Mouse (Mus musculus) heart, embryonic 10.5 days (tissue): ENCODE measurements around the gene Ccl3. TPM values are rescaled to one million over a fixed set of nuclear protein-coding genes. Genes with fewer than 3 reads are reported as not detected.

Source experiments
- DNase-seq: peaks from one replicate; pipeline ENCODE4 v3.0.0-alpha.2; 2017; ENCODE audit warnings: low spot score
- H3K27ac ChIP-seq: fragments of 300-500 bp; sonication (generic); 2 replicates; pipeline ENCODE4 v1.5.1; 2016; ENCODE audit warnings: mild to moderate bottlenecking
- H3K27me3 ChIP-seq: fragments of 300-500 bp; sonication (generic); 2 replicates; pipeline ENCODE4 v1.6.1; 2016; ENCODE audit warnings: mild to moderate bottlenecking; ENCODE audit not compliant: poor library complexity, insufficient read depth, severe bottlenecking
- H3K36me3 ChIP-seq: fragments of 300-500 bp; sonication (generic); 2 replicates; pipeline ENCODE4 v1.6.1; 2016; ENCODE audit warnings: mild to moderate bottlenecking, moderate library complexity
- H3K4me1 ChIP-seq: fragments of 300-500 bp; sonication (generic); 2 replicates; pipeline ENCODE4 v1.6.1; 2016; ENCODE audit warnings: mild to moderate bottlenecking
- H3K4me3 ChIP-seq: fragments of 300-500 bp; sonication (generic); 2 replicates; pipeline ENCODE4 v1.5.1; 2016; ENCODE audit warnings: mild to moderate bottlenecking, moderate library complexity
- H3K9me3 ChIP-seq: fragments of 300-500 bp; sonication (generic); 2 replicates; pipeline ENCODE4 v1.6.1; 2016; ENCODE audit warnings: mild to moderate bottlenecking, moderate library complexity
- WGBS: fragments of 180-500 bp; shearing (Covaris S2); methylation state at CpG from one replicate; pipeline ENCODE4 v1.1.7; 2016; 5-methylcytosine and 5-hydroxymethylcytosine counted together
- polyA plus RNA-seq: library from polyadenylated mRNA; unstranded; fragments of >200 nt; fragmentation: Nextera tagmentation; extraction: Ambion mirVana; gene quantifications from 2 replicates; pipeline ENCODE4 v1.2.1, GENCODE M21; 2016

Gene Ccl3
- polyA plus RNA-seq, 1 experiment from 2014 or later: 0.53 TPM

DNA sequence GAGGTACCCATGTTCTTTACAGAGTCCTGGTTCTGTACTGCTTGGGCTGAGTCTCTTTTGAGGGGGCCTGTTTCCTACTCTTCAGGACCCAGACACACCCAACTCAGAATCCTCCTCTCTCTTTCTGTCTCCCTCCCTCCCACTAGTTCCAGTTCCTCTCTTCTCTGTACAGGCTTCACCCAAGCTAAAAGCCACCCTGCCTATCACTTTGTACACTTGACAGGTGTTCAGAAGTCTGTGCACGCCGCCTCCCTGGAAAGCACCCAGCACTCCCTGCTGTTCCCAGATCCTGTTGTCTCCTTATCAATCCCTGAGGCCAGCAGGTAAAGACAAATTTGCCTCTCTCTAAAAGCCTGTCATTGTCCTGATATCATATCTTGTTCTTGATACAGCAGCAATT, 38.3 kb downstream of the Ccl3 start:
- no peaks in the 10 kb centered on the region for H3K27me3 ChIP-seq
- no peaks in the 10 kb centered on the region for H3K4me1 ChIP-seq
- H3K36me3 ChIP-seq: no peaks in the 10 kb centered on the region
- H3K27ac ChIP-seq: no peak overlapping the region
- H3K9me3 ChIP-seq: no peaks in the 10 kb centered on the region
- no peak for DNase-seq
- 62% methylated on average over 2 of the region's 2 CpGs for WGBS
- no peak overlapping the region for H3K4me3 ChIP-seq

DNA sequence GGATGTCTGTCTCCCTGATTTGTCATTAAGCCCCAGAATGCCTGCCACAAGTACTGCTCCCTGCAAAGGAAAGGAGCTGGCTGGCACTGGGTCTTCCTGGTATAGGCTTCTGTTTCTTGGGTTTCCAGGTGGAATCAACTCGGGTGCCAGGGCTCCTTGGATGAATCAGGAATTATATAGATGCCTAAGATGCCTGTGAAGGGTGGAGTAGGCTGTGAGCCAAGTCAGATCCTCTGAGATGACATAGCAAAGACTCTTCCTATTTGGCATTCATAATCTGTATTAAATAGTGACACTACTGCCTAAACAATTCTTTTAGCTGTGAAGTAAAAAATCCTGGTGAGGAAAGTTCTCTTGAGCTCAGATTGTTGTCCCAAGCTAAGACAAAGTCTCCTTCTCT, 42.8 kb downstream of the Ccl3 start:
- Histone ChIP-seq H3K27me3 (no peaks in the 10 kb centered on the region), H3K4me3 (no peak overlapping the region), H3K9me3 (no peaks in the 10 kb centered on the region), H3K27ac (no peak overlapping the region), H3K4me1 (no peaks in the 10 kb centered on the region), H3K36me3 (no peaks in the 10 kb centered on the region)
- WGBS: 48% methylated on average over 1 of the region's 1 CpGs
- DNase-seq: no peak

DNA sequence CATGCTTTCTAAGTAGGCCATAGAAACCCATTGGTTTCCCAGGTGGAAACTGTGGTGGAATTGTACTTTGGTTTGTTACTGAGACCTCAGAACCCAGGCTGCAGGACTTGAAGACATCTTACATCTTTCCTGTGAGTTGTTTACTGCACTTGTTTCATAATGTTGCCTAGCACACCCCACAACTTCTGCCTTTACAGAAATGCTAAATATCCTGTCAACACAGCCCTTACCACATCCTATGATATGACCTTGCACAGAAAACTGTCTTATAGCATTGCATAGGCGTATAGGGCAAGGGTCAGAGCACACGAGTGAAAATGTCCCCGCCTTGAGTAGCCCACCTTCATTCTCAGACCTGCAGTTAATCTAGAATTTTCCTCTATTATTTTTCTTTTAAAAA, 43.6 kb downstream of the Ccl3 start:
- no peaks in the 10 kb centered on the region for H3K4me1 ChIP-seq

DNA sequence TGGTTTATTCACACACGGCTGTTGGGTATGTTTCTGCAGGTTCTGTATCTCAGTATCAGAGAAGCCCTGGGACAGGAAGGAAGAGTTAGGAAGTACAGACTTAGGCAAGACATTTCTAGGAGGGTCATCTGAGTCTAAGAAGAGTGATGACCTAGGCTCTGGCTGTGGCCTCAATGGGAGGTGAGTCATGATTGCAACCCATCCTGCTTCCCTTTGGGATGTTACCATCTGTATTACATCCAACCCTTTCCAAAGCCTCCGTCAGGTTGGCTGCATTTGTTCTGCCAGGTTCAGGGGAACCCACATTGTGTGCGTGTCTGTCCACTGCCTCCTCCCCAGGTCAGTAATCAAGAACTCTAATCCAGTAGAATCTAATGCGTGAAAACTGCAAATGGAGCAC, 44.5 kb downstream of the Ccl3 start:
- Histone ChIP-seq H3K9me3 (no peaks in the 10 kb centered on the region), H3K36me3 (no peaks in the 10 kb centered on the region), H3K27ac (no peak overlapping the region), H3K4me3 (no peak overlapping the region), H3K4me1 (no peaks in the 10 kb centered on the region), H3K27me3 (no peaks in the 10 kb centered on the region)
- WGBS: 78% methylated on average over 4 of the region's 4 CpGs
- peak; percentile 66 for DNase-seq

More for the DNA sequence above, 43.6 kb downstream of the Ccl3 start:
- H3K36me3 ChIP-seq: no peaks in the 10 kb centered on the region
- no peaks in the 10 kb centered on the region for H3K9me3 ChIP-seq
- no peaks in the 10 kb centered on the region for H3K27me3 ChIP-seq
- no peak overlapping the region for H3K4me3 ChIP-seq
- peak; percentile 10 for DNase-seq
- whole genome bisulfite sequencing: 83% methylated on average over 3 of the region's 3 CpGs
- no peak overlapping the region for H3K27ac ChIP-seq

DNA sequence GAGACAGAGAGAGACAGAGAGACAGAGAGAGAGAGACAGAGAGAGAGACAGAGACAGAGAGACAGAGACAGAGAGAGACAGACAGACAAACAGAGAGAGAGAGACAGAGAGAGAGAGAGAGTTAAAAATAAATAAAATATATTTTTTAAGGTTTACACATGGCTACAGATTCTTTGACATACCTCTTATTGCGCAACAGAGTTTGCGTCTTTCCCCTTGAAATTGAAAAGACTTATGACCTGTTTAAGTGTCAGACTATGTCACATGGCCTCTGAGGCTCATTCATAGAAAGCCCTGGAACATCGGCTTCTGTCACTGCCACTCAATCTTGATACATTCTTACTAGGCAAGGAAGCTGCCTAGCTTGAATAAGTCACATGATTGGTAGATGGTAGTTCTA, 45.8 kb downstream of the Ccl3 start:
- WGBS: 85% methylated on average over 3 of the region's 3 CpGs
- Histone ChIP-seq H3K4me3 (no peak overlapping the region), H3K36me3 (no peaks in the 10 kb centered on the region), H3K9me3 (no peaks in the 10 kb centered on the region), H3K4me1 (no peaks in the 10 kb centered on the region), H3K27ac (no peak overlapping the region), H3K27me3 (no peaks in the 10 kb centered on the region)
- peak; percentile 7 for DNase-seq

DNA sequence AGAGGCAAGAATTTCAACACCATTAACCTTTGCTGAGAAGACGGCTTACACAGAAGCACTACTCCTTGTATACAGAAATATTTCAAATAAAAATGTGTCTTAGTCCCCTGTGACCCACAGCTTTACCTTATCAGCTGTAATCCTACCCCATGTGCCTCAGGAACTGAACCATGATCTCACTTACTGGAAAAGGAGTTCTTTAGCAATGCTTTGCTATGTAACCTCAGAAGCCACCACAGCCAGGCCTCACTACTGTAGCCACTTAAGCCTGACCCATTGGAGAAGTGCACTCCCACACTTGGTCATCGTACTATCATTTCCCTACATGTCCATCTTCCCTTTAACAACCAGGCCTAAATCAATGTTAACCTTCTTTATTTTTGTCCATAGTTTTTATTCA, 48.6 kb downstream of the Ccl3 start:
- 79% methylated on average over 2 of the region's 2 CpGs for WGBS
- Histone ChIP-seq H3K36me3 (no peaks in the 10 kb centered on the region), H3K27ac (no peak overlapping the region), H3K27me3 (no peaks in the 10 kb centered on the region), H3K4me1 (no peaks in the 10 kb centered on the region), H3K4me3 (no peak overlapping the region), H3K9me3 (no peaks in the 10 kb centered on the region)
- peak; percentile 24 for DNase-seq

DNA sequence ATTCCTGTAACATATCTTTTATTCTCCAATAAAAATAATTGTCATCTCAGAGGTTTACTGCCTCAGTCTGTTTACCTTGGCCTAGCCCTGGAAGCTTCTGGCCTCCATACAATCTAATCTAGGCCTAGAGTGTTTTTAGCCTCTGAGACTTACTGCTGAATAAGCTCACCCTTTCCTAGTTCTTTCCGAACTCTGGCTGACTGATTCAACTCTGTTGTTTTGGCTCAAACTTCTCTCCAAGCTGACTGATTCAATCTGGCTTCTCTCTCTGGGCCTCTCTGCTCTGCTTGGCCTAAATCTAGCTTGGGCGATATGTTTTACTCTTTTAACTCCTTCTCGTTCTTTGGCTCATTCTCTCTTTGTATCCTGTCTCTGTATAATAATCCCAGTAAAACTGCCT, 50.2 kb downstream of the Ccl3 start:
- Histone ChIP-seq H3K4me1 (no peaks in the 10 kb centered on the region), H3K27ac (no peak overlapping the region), H3K4me3 (no peak overlapping the region), H3K9me3 (no peaks in the 10 kb centered on the region), H3K27me3 (no peaks in the 10 kb centered on the region), H3K36me3 (no peaks in the 10 kb centered on the region)
- no peak for DNase-seq
- 84% methylated on average over 3 of the region's 3 CpGs for WGBS

DNA sequence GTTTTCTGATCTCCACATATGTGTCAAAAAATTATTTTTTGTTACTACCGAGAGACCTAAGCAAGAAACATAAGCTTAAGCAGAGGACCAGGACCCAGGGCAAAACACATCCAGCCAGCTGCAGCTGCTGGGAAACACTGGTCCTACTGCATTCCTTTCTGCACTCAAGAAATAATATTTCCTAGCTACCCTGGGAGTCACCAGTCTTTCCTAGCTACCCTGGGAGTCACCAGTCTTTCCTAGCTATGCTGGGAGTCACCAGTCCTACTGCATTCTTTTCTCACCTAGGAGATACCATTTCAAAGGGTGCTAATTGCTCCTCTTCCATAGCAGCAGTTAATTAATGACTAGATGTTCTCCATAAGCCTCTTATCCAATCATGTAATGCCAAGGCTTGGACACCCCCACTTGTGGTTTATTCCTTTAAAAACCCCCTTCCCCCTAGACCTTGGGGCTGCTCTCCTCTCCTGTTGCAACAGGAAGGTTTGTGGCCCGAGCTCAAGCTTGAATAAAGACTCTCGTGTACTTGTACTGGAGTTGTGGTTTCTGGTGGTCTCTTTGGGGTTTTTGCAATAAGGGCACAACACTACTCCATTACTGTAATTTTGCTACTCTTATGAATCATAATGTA, 50.8 kb downstream of the Ccl3 start:
- H3K27ac ChIP-seq: no peak overlapping the region
- no peaks in the 10 kb centered on the region for H3K27me3 ChIP-seq
- H3K9me3 ChIP-seq: no peaks in the 10 kb centered on the region
- no peak for DNase-seq
- H3K36me3 ChIP-seq: no peaks in the 10 kb centered on the region
- WGBS: 69% methylated on average over 3 of the region's 3 CpGs
- no peak overlapping the region for H3K4me3 ChIP-seq
- no peaks in the 10 kb centered on the region for H3K4me1 ChIP-seq

Other genes with a start within 250 kb of the Ccl3 start
- 8.1 and 11.4 TPM in 2 replicates for gene Rasl10b, start 240.2 kb downstream of the Ccl3 start, polyA plus RNA-seq
- 0.17 and 0.18 TPM in 2 replicates for gene Gas2l2, start 219.9 kb downstream of the Ccl3 start, polyA plus RNA-seq
- 1.5 and 1.9 TPM in 2 replicates for gene 1700020L24Rik, start 211.7 kb downstream of the Ccl3 start, polyA plus RNA-seq
- 1.9 and 3.1 TPM in 2 replicates for gene Mmp28, start 186.3 kb downstream of the Ccl3 start, polyA plus RNA-seq
- 8.0 and 8.6 TPM in 2 replicates for gene Taf15, start 176.3 kb downstream of the Ccl3 start, polyA plus RNA-seq
- gene Heatr9, start 127.2 kb downstream of the Ccl3 start, polyA plus RNA-seq: not detected in 2 replicates
- gene Ccl5, start 118.8 kb downstream of the Ccl3 start, polyA plus RNA-seq: not detected in 2 replicates
- gene Ccl9, start 70.7 kb downstream of the Ccl3 start, polyA plus RNA-seq: 0.41 and 0.97 TPM in 2 replicates
- gene Ccl6, start 56.3 kb downstream of the Ccl3 start, polyA plus RNA-seq: 0.64 and 2.5 TPM in 2 replicates
- not detected in 2 replicates for gene Rpl9-ps1, start 3.7 kb downstream of the Ccl3 start, polyA plus RNA-seq
- gene Ccl4, start 13.2 kb upstream of the Ccl3 start, polyA plus RNA-seq: not detected in 2 replicates
- gene Wfdc17, start 54.6 kb upstream of the Ccl3 start, polyA plus RNA-seq: 0.49 TPM in 1 of 2 replicates, not detected in the other
- 0.92 TPM in 1 of 2 replicates, not detected in the other for gene Wfdc18, start 59.7 kb upstream of the Ccl3 start, polyA plus RNA-seq
- not detected in 2 replicates for gene Wfdc21, start 97.6 kb upstream of the Ccl3 start, polyA plus RNA-seq
- gene Heatr6, start 104.3 kb upstream of the Ccl3 start, polyA plus RNA-seq: 16.1 and 19.9 TPM in 2 replicates
- 0.14 and 2.0 TPM in 2 replicates for gene Hnf1b, start 200.7 kb upstream of the Ccl3 start, polyA plus RNA-seq